ENCODE assay signal across 24 mouse cellular contexts in the genomic region with DNA sequence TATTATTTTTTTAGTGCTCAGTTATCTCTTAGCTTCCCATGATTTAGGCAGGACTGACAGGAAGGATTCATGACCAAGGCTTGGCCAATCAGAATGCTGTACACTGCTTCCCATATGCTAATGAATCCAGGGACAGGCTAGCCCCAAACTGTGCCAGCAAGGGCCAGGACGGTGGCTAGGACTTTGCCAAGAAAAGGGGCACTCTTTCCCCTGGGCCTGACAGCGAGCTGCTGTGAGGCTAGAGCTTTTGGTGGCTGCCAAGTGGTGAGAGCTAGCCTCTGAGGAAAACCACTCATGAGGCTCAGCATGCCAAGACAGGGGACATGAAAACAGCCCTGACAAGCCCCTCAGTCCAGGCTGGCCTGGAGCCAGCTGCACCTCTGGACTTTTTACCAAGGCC.
DNase-seq lines count a peak whose midpoint lies in the region; ATAC-seq and TF ChIP-seq lines count a peak whose summit lies in the region.
"Had no signal": no experiment of that assay in that cellular context is flagged by ENCODE, and none has a peak within 500 bp of the region (broad histone marks: within the 10 kb centered on the region; RNA-seq: fewer than 3 reads in every experiment).

No protein-coding gene starts in this region.

- H3K4me2 ChIP-seq in hindbrain, embryonic 13.5 days, result no peak overlapping the region
- H3K4me2 ChIP-seq in hindbrain, embryonic 12.5 days (replicated peaks), result no peak overlapping the region
- no peak overlapping the region for H3K4me2 ChIP-seq in midbrain, embryonic 16.5 days (ENCODE audit: low read length)
- no peak overlapping the region for H3K4me2 ChIP-seq in hindbrain, postnatal 0 days (ENCODE audit: low read depth, low read length)
- H3K4me2 ChIP-seq: embryonic facial prominence, embryonic 13.5 days; heart, embryonic 15.5 days; neural tube, embryonic 12.5 days had no signal

- H3K9me3 ChIP-seq in hindbrain, embryonic 13.5 days, result no peaks in the 10 kb centered on the region
- H3K9me3 ChIP-seq in hindbrain, embryonic 12.5 days (replicated peaks), result no peaks in the 10 kb centered on the region
- no peaks in the 10 kb centered on the region for H3K9me3 ChIP-seq in midbrain, embryonic 16.5 days (replicated peaks; ENCODE audit: control insufficient read depth, low read length, poor library complexity, severe bottlenecking)
- H3K9me3 ChIP-seq in midbrain, embryonic 10.5 days (replicated peaks), result no peaks in the 10 kb centered on the region
- H3K9me3 ChIP-seq in hindbrain, postnatal 0 days (ENCODE audit: low read length), result no peaks in the 10 kb centered on the region
- H3K9me3 ChIP-seq: embryonic facial prominence, embryonic 13.5 days; heart, embryonic 15.5 days; limb, embryonic 10.5 days; neural tube, embryonic 12.5 days had no signal

- TF ChIP-seq CTCF in hindbrain, postnatal 0 days (IDR thresholded peaks at IDR 0.05; ENCODE audit: low read depth), result no peak

- H3K36me3 ChIP-seq in hindbrain, embryonic 13.5 days, result no peaks in the 10 kb centered on the region
- no peaks in the 10 kb centered on the region for H3K36me3 ChIP-seq in hindbrain, embryonic 12.5 days
- no peaks in the 10 kb centered on the region for H3K36me3 ChIP-seq in midbrain, embryonic 16.5 days (ENCODE audit: control insufficient read depth, insufficient read depth, low read length)
- no peaks in the 10 kb centered on the region for H3K36me3 ChIP-seq in midbrain, embryonic 10.5 days
- H3K36me3 ChIP-seq in hindbrain, postnatal 0 days (ENCODE audit: insufficient read depth, low read length), result no peaks in the 10 kb centered on the region
- H3K36me3 ChIP-seq: embryonic facial prominence, embryonic 13.5 days; heart, embryonic 15.5 days; limb, embryonic 10.5 days; neural tube, embryonic 12.5 days had no signal

- H3K4me1 ChIP-seq in hindbrain, embryonic 13.5 days (replicated peaks), result peaks cover 32% of the 10 kb centered on the region
- H3K4me1 ChIP-seq in hindbrain, embryonic 12.5 days, result peaks cover 18% of the 10 kb centered on the region
- peaks cover 17% of the 10 kb centered on the region for H3K4me1 ChIP-seq in midbrain, embryonic 16.5 days (ENCODE audit: control insufficient read depth, insufficient read depth, low read length)
- H3K4me1 ChIP-seq in midbrain, embryonic 10.5 days, result peaks cover 24% of the 10 kb centered on the region
- H3K4me1 ChIP-seq in hindbrain, postnatal 0 days (ENCODE audit: insufficient read depth, low read length), result peaks cover 19% of the 10 kb centered on the region; the same call in 1 of the 2 replicates
- H3K4me1 ChIP-seq: heart, embryonic 15.5 days had no signal

- H3K4me3 ChIP-seq in hindbrain, embryonic 13.5 days, result no peak overlapping the region
- H3K4me3 ChIP-seq in hindbrain, embryonic 12.5 days, result no peak overlapping the region
- no peak overlapping the region for H3K4me3 ChIP-seq in midbrain, embryonic 16.5 days (ENCODE audit: low read depth, low read length)
- no peak overlapping the region for H3K4me3 ChIP-seq in midbrain, embryonic 10.5 days
- no peak overlapping the region for H3K4me3 ChIP-seq in hindbrain, postnatal 0 days (ENCODE audit: low read length)
- H3K4me3 ChIP-seq: embryonic facial prominence, embryonic 13.5 days; heart, embryonic 15.5 days; limb, embryonic 10.5 days; neural tube, embryonic 12.5 days had no signal

- H3K9ac ChIP-seq in hindbrain, embryonic 13.5 days, result no peak overlapping the region
- no peak overlapping the region for H3K9ac ChIP-seq in hindbrain, embryonic 12.5 days
- no peak overlapping the region for H3K9ac ChIP-seq in midbrain, embryonic 16.5 days (ENCODE audit: low read depth, low read length)
- no peak overlapping the region for H3K9ac ChIP-seq in hindbrain, postnatal 0 days (replicated peaks; ENCODE audit: low read length)
- H3K9ac ChIP-seq: embryonic facial prominence, embryonic 13.5 days; heart, embryonic 15.5 days; liver, postnatal 0 days; neural tube, embryonic 12.5 days had no signal

- H3K27me3 ChIP-seq in hindbrain, embryonic 13.5 days, result peaks cover 13% of the 10 kb centered on the region
- H3K27me3 ChIP-seq in hindbrain, embryonic 12.5 days, result peaks cover 24% of the 10 kb centered on the region
- no peaks in the 10 kb centered on the region for H3K27me3 ChIP-seq in midbrain, embryonic 16.5 days (ENCODE audit: control insufficient read depth, insufficient read depth, low read depth, low read length)
- H3K27me3 ChIP-seq in midbrain, embryonic 10.5 days (ENCODE audit: low read depth, poor library complexity, severe bottlenecking), result peaks cover 36% of the 10 kb centered on the region
- H3K27me3 ChIP-seq in hindbrain, postnatal 0 days (ENCODE audit: insufficient read depth, low read length), result no peaks in the 10 kb centered on the region

- H3K27ac ChIP-seq in hindbrain, embryonic 13.5 days, result peak overlapping the region; percentile 6; the same call in 1 of the 2 replicates
- no peak overlapping the region for H3K27ac ChIP-seq in hindbrain, embryonic 12.5 days
- H3K27ac ChIP-seq in midbrain, embryonic 16.5 days (ENCODE audit: low read length), result no peak overlapping the region
- H3K27ac ChIP-seq in midbrain, embryonic 10.5 days (replicated peaks), result no peak overlapping the region
- H3K27ac ChIP-seq in hindbrain, postnatal 0 days, result no peak overlapping the region; the same call in 1 of the 2 replicates
- H3K27ac ChIP-seq: embryonic facial prominence, embryonic 13.5 days; heart, embryonic 15.5 days; kidney, postnatal 0 days; limb, embryonic 10.5 days; neural tube, embryonic 12.5 days had no signal

- ATAC-seq in cerebellum, adult (ENCODE audit: insufficient number of reproducible peaks, low FRiP score, low TSS enrichment), result no peak
- peak; percentile 61; the same call in 1 of the 2 replicates for ATAC-seq in hindbrain, embryonic 13.5 days (ENCODE audit: low FRiP score)
- no peak for ATAC-seq in hindbrain, embryonic 12.5 days (ENCODE audit: low FRiP score)
- ATAC-seq in midbrain, embryonic 16.5 days, result 0 out of 2 replicates have a peak, but pooled peaks have one; percentile 43
- peak; percentile 70 for ATAC-seq in hindbrain, postnatal 0 days
- ATAC-seq: activated CD4-positive, CD25-positive, alpha-beta regulatory T cell, adult 4 months; CD4-positive, CD25-positive, alpha-beta regulatory T cell, adult 4 months; intestine, postnatal 0 days; liver, postnatal 0 days; Patski had no signal

- DNase-seq in cerebellum, adult 11-12 months, result peak; percentile 48
- no peak for DNase-seq in midbrain, embryonic 10.5 days (ENCODE audit: low spot score)
- peak; percentile 73 for DNase-seq in hindbrain, postnatal 0 days (ENCODE audit: low spot score)
- DNase-seq in heart, adult 18-20 months, result no peak
- DNase-seq: adrenal gland, postnatal 10 days; gastrocnemius, postnatal 25 days; layer of hippocampus, postnatal 36 days; liver, postnatal 0 days; lung, postnatal 10 days; right cerebral cortex, postnatal 14 days; thymus, postnatal 36 days had no signal

- WGBS in hindbrain, embryonic 13.5 days, result 46% methylated on average over 2 of the region's 2 CpGs
- WGBS in hindbrain, embryonic 12.5 days, result 42% methylated on average over 2 of the region's 2 CpGs
- WGBS in midbrain, embryonic 16.5 days, result 46% methylated on average over 2 of the region's 2 CpGs
- 64% methylated on average over 2 of the region's 2 CpGs for WGBS in midbrain, embryonic 10.5 days
- WGBS in hindbrain, postnatal 0 days, result 25% methylated on average over 2 of the region's 2 CpGs

Comparison
In these comparisons a context has a peak if more than half of its experiments do, and no peak if none do; other contexts are left out.
1. ATAC-seq: peak in hindbrain, embryonic 13.5 days (single experiment), midbrain, embryonic 16.5 days (single experiment) and hindbrain, postnatal 0 days (single experiment); none in cerebellum, adult (single experiment) and hindbrain, embryonic 12.5 days (single experiment).
2. DNase-seq: peak in cerebellum, adult 11-12 months (single experiment) and hindbrain, postnatal 0 days (single experiment); none in midbrain, embryonic 10.5 days (single experiment) and heart, adult 18-20 months (0 of 2).